Mouse (Mus musculus) MEL (cell line): Measurements from ENCODE around the gene Ntng1. TPM values are rescaled to one million over a fixed set of nuclear protein-coding genes. Genes with fewer than 3 reads are reported as not detected.
A peak's percentile ranks its signal among the peaks of the same experiment; 100 is the strongest.

Experiments used
- DNase-seq: peaks from one replicate; pipeline ENCODE4 v3.0.0; 2011; ENCODE audit warnings: low read depth, low spot score
- H3K27ac ChIP-seq: 2 replicates; pipeline ENCODE4 v1.5.1; 2012; ENCODE audit warnings: low read depth, mild to moderate bottlenecking, control low read depth, low read length, moderate library complexity; ENCODE audit not compliant: control insufficient read depth
- H3K27me3 ChIP-seq, 2 experiments: fragments of 150-350 bp in 1 of 2; sonication (generic) in 1 of 2; 2 replicates each; pipeline ENCODE4 v1.6.1; 2012; ENCODE audit warnings: low read length in 2 of 2, mild to moderate bottlenecking in 2 of 2, improper control_type of control experiment in 1 of 2, moderate library complexity in 1 of 2; ENCODE audit not compliant: insufficient read depth in 2 of 2, control insufficient read depth in 1 of 2
- H3K36me3 ChIP-seq, 2 experiments: 2 replicates each; pipeline ENCODE4 v1.6.1; 2012 to 2014; ENCODE audit warnings: low read length in 2 of 2, improper control_type of control experiment in 1 of 2, inconsistent platforms in 1 of 2, mild to moderate bottlenecking in 1 of 2; ENCODE audit not compliant: insufficient read depth in 2 of 2, control insufficient read depth in 1 of 2
- H3K4me1 ChIP-seq, 2 experiments: fragments of 150-350 bp in 1 of 2; sonication (generic) in 1 of 2; 2 replicates each; pipeline ENCODE4 v1.6.1; 2012; ENCODE audit warnings: low read length in 2 of 2, improper control_type of control experiment in 1 of 2, mild to moderate bottlenecking in 1 of 2; ENCODE audit not compliant: insufficient read depth in 2 of 2, control insufficient read depth in 1 of 2
- H3K4me3 ChIP-seq, 2 experiments: fragments of 150-350 bp in 1 of 2; sonication (generic) in 1 of 2; 2 replicates each; pipeline ENCODE4 v1.5.1; 2012; ENCODE audit warnings: low read depth in 2 of 2, low read length in 2 of 2, mild to moderate bottlenecking in 2 of 2, moderate library complexity in 2 of 2, control low read depth in 1 of 2, improper control_type of control experiment in 1 of 2; ENCODE audit not compliant: control insufficient read depth in 1 of 2, insufficient read depth in 1 of 2
- H3K79me2 ChIP-seq: 2 replicates; pipeline ENCODE4 v1.6.1; 2012; ENCODE audit warnings: mild to moderate bottlenecking, low read length, moderate library complexity; ENCODE audit not compliant: control insufficient read depth, poor library complexity, insufficient read depth
- H3K9ac ChIP-seq: 2 replicates; pipeline ENCODE4 v1.6.1; 2012; ENCODE audit warnings: low read depth, mild to moderate bottlenecking, control low read depth, low read length, moderate library complexity; ENCODE audit not compliant: control insufficient read depth, poor library complexity, severe bottlenecking
- H3K9me3 ChIP-seq: fragments of 150-350 bp; sonication (generic); replicated peaks from 2 replicates; pipeline ENCODE4 v1.6.1; 2012; ENCODE audit warnings: mild to moderate bottlenecking, low read length, improper control_type of control experiment, moderate library complexity; ENCODE audit not compliant: insufficient read depth
- CTCF ChIP-seq, 3 experiments: IDR thresholded peaks in 2 of 3; conservative IDR thresholded peaks in 1 of 3; 2 replicates each; pipeline ENCODE4 v1.5.1; 2011 to 2012; ENCODE audit warnings: low read length in 3 of 3, low read depth in 2 of 3, mild to moderate bottlenecking in 2 of 3, improper control_type of control experiment in 1 of 3, inconsistent platforms in 1 of 3, mixed read lengths in 1 of 3, moderate library complexity in 1 of 3; ENCODE audit not compliant: control insufficient read depth in 1 of 3, insufficient read depth in 1 of 3, poor library complexity in 1 of 3, severe bottlenecking in 1 of 3
- E2F4 ChIP-seq: IDR thresholded peaks from 2 replicates; pipeline ENCODE4 v1.6.1; 2011; ENCODE audit warnings: low read depth, low read length, improper control_type of control experiment, borderline replicate concordance
- ELF1 ChIP-seq: IDR thresholded peaks from 2 replicates; pipeline ENCODE4 v1.6.1; 2014; ENCODE audit warnings: low read depth, mild to moderate bottlenecking, inconsistent platforms, low read length, improper control_type of control experiment, moderate library complexity
- EP300 ChIP-seq, 2 experiments: IDR thresholded peaks; 2 replicates each; pipeline ENCODE4 v1.6.1; 2011; ENCODE audit warnings: improper control_type of control experiment in 2 of 2, low read length in 2 of 2, low read depth in 1 of 2, mild to moderate bottlenecking in 1 of 2
- KAT2A ChIP-seq: conservative IDR thresholded peaks from 2 replicates; pipeline ENCODE4 v1.6.1; 2012; ENCODE audit warnings: low read depth, low read length, improper control_type of control experiment, inconsistent platforms
- MYC ChIP-seq: IDR thresholded peaks from 2 replicates; pipeline ENCODE4 v1.6.1; 2011; ENCODE audit warnings: low read depth, mild to moderate bottlenecking, low read length, improper control_type of control experiment, moderate library complexity
- RAD21 ChIP-seq: IDR thresholded peaks from 2 replicates; pipeline ENCODE4 v1.6.1; 2011; ENCODE audit warnings: mild to moderate bottlenecking, low read depth, low read length, improper control_type of control experiment
- RCOR1 ChIP-seq: IDR thresholded peaks from 2 replicates; pipeline ENCODE4 v1.6.1; 2012; ENCODE audit warnings: low read depth, mild to moderate bottlenecking, inconsistent platforms, low read length, improper control_type of control experiment
- SMC3 ChIP-seq: IDR thresholded peaks from 2 replicates; pipeline ENCODE4 v1.6.1; 2011; ENCODE audit warnings: low read depth, low read length, improper control_type of control experiment
- TBP ChIP-seq: IDR thresholded peaks from 2 replicates; pipeline ENCODE4 v1.8.0; 2011; ENCODE audit warnings: low read depth, low read length, improper control_type of control experiment
- USF2 ChIP-seq, 2 experiments: IDR thresholded peaks; 2 replicates each; pipeline ENCODE4 v1.6.1; 2011 to 2012; ENCODE audit warnings: improper control_type of control experiment in 2 of 2, low read length in 2 of 2, borderline replicate concordance in 1 of 2, inconsistent platforms in 1 of 2, low read depth in 1 of 2, mild to moderate bottlenecking in 1 of 2; ENCODE audit not compliant: insufficient read depth in 1 of 2
- ZC3H11A ChIP-seq: IDR thresholded peaks from 2 replicates; pipeline ENCODE4 v1.6.1; 2012; ENCODE audit warnings: low read depth, mild to moderate bottlenecking, inconsistent platforms, low read length, improper control_type of control experiment
- polyA plus RNA-seq, 2 experiments: library from polyadenylated mRNA; stranded (reverse) in 1 of 2; unstranded in 1 of 2; fragments of >175 nt in 1 of 2; fragments of >200 nt in 1 of 2; gene quantifications; 2 replicates each; pipeline versions ENCODE4 v1.2.1 to v1.2.4; 2012; ENCODE audit warnings: low replicate concordance in 2 of 2, low read depth in 1 of 2; ENCODE audit not compliant: insufficient read length in 2 of 2, insufficient read depth in 1 of 2, missing spikeins in 1 of 2
- total RNA-seq: library from RNA; depleted of rRNA; stranded (reverse); fragments of 300-350 nt; gene quantifications from 2 replicates; pipeline ENCODE4 v1.2.3, GENCODE M21; 2012

The Ntng1 gene
- total and polyA plus RNA-seq, 3 experiments = not detected

- H3K4me1 ChIP-seq = no peaks in the 10 kb centered on the region
- TF ChIP-seq USF2 (IDR thresholded peaks at IDR 0.05; ENCODE audit: borderline replicate concordance in 1 of 2, insufficient read depth in 1 of 2, low read depth in 1 of 2, low read length in 2 of 2) = no peak
Measured at GRCm38 (mm10) chr3:110131043-110131891, 12.5 kb downstream of the Ntng1 start.

GRCm38 (mm10) chr3:110129607-110130006 is 14.2 kb downstream of the Ntng1 start:
- Histone ChIP-seq H3K79me2 (no peaks in the 10 kb centered on the region), H3K4me3 (no peak overlapping the region), H3K9ac (no peak overlapping the region), H3K27ac (no peak overlapping the region), H3K27me3 (no peaks in the 10 kb centered on the region), H3K4me1 (no peaks in the 10 kb centered on the region), H3K36me3 (no peaks in the 10 kb centered on the region), H3K9me3 (no peaks in the 10 kb centered on the region)
- peak; percentile 17 for TF ChIP-seq RAD21
- TF ChIP-seq USF2 (IDR thresholded peaks at IDR 0.05; ENCODE audit: borderline replicate concordance in 1 of 2, insufficient read depth in 1 of 2, low read depth in 1 of 2, low read length in 2 of 2) = no peak
- TF ChIP-seq EP300 (IDR thresholded peaks at IDR 0.05; ENCODE audit: low read depth in 1 of 2, low read length in 2 of 2) = no peak
- no peak for TF ChIP-seq E2F4
- no peak for TF ChIP-seq RCOR1
- peak in 2 of 3 experiments; percentile 28 to 29; a peak in 3 of 6 replicates for TF ChIP-seq CTCF (IDR thresholded peaks at IDR 0.05 in 2 of 3, conservative IDR thresholded peaks at IDR 0.05 in 1 of 3; ENCODE audit: control insufficient read depth in 1 of 3, insufficient read depth in 1 of 3, low read depth in 2 of 3, low read length in 3 of 3, poor library complexity in 1 of 3, severe bottlenecking in 1 of 3)
- no peak for TF ChIP-seq MYC
- DNase-seq = peak; percentile 12

More at GRCm38 (mm10) chr3:110131043-110131891, 12.5 kb downstream of the Ntng1 start:
- Histone ChIP-seq H3K79me2 (no peaks in the 10 kb centered on the region), H3K9ac (no peak overlapping the region), H3K4me3 (no peak overlapping the region), H3K36me3 (no peaks in the 10 kb centered on the region), H3K27me3 (no peaks in the 10 kb centered on the region), H3K9me3 (no peaks in the 10 kb centered on the region), H3K27ac (no peak overlapping the region)
- no peak for DNase-seq

GRCm38 (mm10) chr3:110105982-110106381 is 37.8 kb downstream of the Ntng1 start:
- TF ChIP-seq ZC3H11A (no peak), ELF1 (no peak), TBP (no peak), SMC3 (no peak), KAT2A (no peak)
- Histone ChIP-seq H3K9ac (no peak overlapping the region), H3K36me3 (no peaks in the 10 kb centered on the region), H3K79me2 (no peaks in the 10 kb centered on the region), H3K27me3 (no peaks in the 10 kb centered on the region), H3K4me1 (no peaks in the 10 kb centered on the region), H3K9me3 (no peaks in the 10 kb centered on the region), H3K27ac (no peak overlapping the region), H3K4me3 (no peak overlapping the region)
- DNase-seq = no peak
